Mouse (Mus musculus) embryonic facial prominence, embryonic 13.5 days (tissue): ENCODE results near the gene Sox5. TPM values are rescaled to one million over a fixed set of nuclear protein-coding genes. Genes with fewer than 3 reads are reported as not detected.

Experiments used
- ATAC-seq: fragments of 200-750 bp; cut with Nextera tagmentation; 2 replicates; pipeline ENCODE4 v1.8.0; 2017; ENCODE audit warnings: low read depth; ENCODE audit not compliant: insufficient number of reproducible peaks, insufficient read depth, low FRiP score, low TSS enrichment
- H3K27ac ChIP-seq: fragments of 300-500 bp; sonication (generic); 2 replicates; pipeline ENCODE4 v1.5.1; 2015; ENCODE audit warnings: moderate library complexity, mild to moderate bottlenecking, inconsistent platforms
- H3K27me3 ChIP-seq: fragments of 300-500 bp; sonication (generic); 2 replicates; pipeline ENCODE4 v1.6.1; 2015; ENCODE audit warnings: mild to moderate bottlenecking, inconsistent platforms
- H3K36me3 ChIP-seq: fragments of 300-500 bp; sonication (generic); 2 replicates; pipeline ENCODE4 v1.6.1; 2015; ENCODE audit warnings: mild to moderate bottlenecking, inconsistent platforms
- H3K4me1 ChIP-seq: fragments of 300-500 bp; sonication (generic); 2 replicates; pipeline ENCODE4 v1.6.1; 2015; ENCODE audit warnings: inconsistent platforms
- H3K4me2 ChIP-seq: fragments of 300-500 bp; sonication (generic); 2 replicates; pipeline ENCODE4 v1.6.1; 2015; ENCODE audit warnings: moderate library complexity, mild to moderate bottlenecking, inconsistent platforms
- H3K4me3 ChIP-seq: fragments of 300-500 bp; sonication (generic); 2 replicates; pipeline ENCODE4 v1.5.1; 2015; ENCODE audit warnings: mild to moderate bottlenecking, inconsistent platforms
- H3K9ac ChIP-seq: fragments of 300-500 bp; sonication (generic); 2 replicates; pipeline ENCODE4 v1.6.1; 2015; ENCODE audit warnings: mild to moderate bottlenecking, inconsistent platforms
- H3K9me3 ChIP-seq: fragments of 300-500 bp; sonication (generic); 2 replicates; pipeline ENCODE4 v1.6.1; 2016; ENCODE audit warnings: inconsistent platforms
- WGBS: fragments of 180-500 bp; shearing (Covaris S2); methylation state at CpG from one replicate; pipeline ENCODE4 v1.1.7; 2015; ENCODE audit warnings: mixed read lengths; 5-methylcytosine and 5-hydroxymethylcytosine counted together
- polyA plus RNA-seq: library from polyadenylated mRNA; unstranded; fragments of >200 nt; fragmentation: Nextera tagmentation; extraction: Ambion mirVana; gene quantifications from 2 replicates; pipeline ENCODE4 v1.2.1, GENCODE M21; 2015

Sox5 gene
- polyA plus RNA-seq, 1 experiment from 2014 or later, result 55.6 TPM

- Histone ChIP-seq H3K4me2 (no peak overlapping the region), H3K9ac (no peak overlapping the region), H3K36me3 (no peaks in the 10 kb centered on the region), H3K27me3 (no peaks in the 10 kb centered on the region), H3K9me3 (no peaks in the 10 kb centered on the region), H3K4me1 (peaks cover 4% of the 10 kb centered on the region; the same call in 1 of the 2 replicates), H3K4me3 (no peak overlapping the region), H3K27ac (no peak overlapping the region)
- 69% methylated on average over 9 of the region's 9 CpGs for WGBS
- ATAC-seq, result no peak
Measured at GRCm38 (mm10) chr6:144709614-144710180, 72.1 kb downstream of the Sox5 start.

DNA sequence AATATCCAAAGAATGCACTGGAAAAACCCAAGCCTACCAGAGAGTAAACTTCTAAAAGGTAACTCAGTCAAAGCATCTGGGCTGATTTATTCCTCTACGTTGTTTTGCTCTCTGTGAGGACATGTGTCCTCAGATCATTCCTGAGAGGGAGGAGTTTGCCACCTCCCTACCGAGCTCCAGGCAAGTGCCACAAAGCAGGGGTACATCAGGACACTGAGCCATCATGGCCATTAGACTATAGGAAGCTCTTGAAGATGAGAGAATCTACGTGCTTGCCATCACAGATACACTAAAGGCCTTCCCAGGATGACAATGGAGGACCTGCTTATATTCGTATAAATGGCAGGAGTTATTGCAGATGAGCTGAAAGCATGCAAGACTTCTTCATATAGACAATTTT, 73.4 kb downstream of the Sox5 start:
- 72% methylated on average over 4 of the region's 4 CpGs for WGBS
- Histone ChIP-seq H3K4me3 (no peak overlapping the region), H3K36me3 (no peaks in the 10 kb centered on the region), H3K4me2 (no peak overlapping the region), H3K9me3 (no peaks in the 10 kb centered on the region), H3K27ac (no peak overlapping the region), H3K27me3 (no peaks in the 10 kb centered on the region), H3K9ac (no peak overlapping the region), H3K4me1 (peaks cover 4% of the 10 kb centered on the region; the same call in 1 of the 2 replicates)
- no peak for ATAC-seq

DNA sequence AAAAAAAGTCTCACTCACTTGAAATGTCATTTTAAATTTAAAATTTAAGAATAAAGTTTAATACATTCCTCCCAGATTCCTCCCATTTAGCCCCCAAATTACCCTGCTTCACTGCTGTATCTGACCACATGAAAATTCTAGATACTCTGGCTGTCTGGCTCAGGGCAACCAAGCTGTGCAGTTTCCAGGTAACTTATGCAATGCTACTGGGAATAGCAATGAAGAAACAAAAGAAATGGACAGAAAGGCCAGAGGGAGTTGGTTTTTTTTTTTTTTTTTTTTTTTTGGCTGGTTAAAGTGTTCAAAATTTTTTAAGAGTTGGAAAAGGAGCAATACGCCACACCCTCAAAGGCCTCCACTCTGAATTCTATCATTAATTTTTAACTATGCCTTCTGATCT, 73.8 kb downstream of the Sox5 start:
- ATAC-seq, result no peak
- H3K9ac ChIP-seq, result no peak overlapping the region
- 94% methylated on average over 1 of the region's 1 CpGs for WGBS
- H3K27me3 ChIP-seq, result no peaks in the 10 kb centered on the region
- no peak overlapping the region for H3K27ac ChIP-seq
- no peaks in the 10 kb centered on the region for H3K36me3 ChIP-seq
- no peak overlapping the region for H3K4me2 ChIP-seq
- H3K9me3 ChIP-seq, result no peaks in the 10 kb centered on the region
- peaks cover 4% of the 10 kb centered on the region; the same call in 1 of the 2 replicates for H3K4me1 ChIP-seq
- no peak overlapping the region for H3K4me3 ChIP-seq

- no peaks in the 10 kb centered on the region for H3K27me3 ChIP-seq
- H3K27ac ChIP-seq, result no peak overlapping the region
- no peak overlapping the region for H3K9ac ChIP-seq
- no peaks in the 10 kb centered on the region for H3K9me3 ChIP-seq
- H3K4me2 ChIP-seq, result no peak overlapping the region
- no peaks in the 10 kb centered on the region for H3K36me3 ChIP-seq
- WGBS, result 88% methylated on average over 5 of the region's 5 CpGs
- ATAC-seq, result no peak
- no peak overlapping the region for H3K4me3 ChIP-seq
- no peaks in the 10 kb centered on the region for H3K4me1 ChIP-seq
Measured at GRCm38 (mm10) chr6:144704962-144705361, 76.8 kb downstream of the Sox5 start.

- no peaks in the 10 kb centered on the region for H3K36me3 ChIP-seq
- H3K4me1 ChIP-seq, result no peaks in the 10 kb centered on the region
- no peaks in the 10 kb centered on the region for H3K9me3 ChIP-seq
- H3K9ac ChIP-seq, result no peak overlapping the region
- 82% methylated on average over 4 of the region's 4 CpGs for WGBS
- H3K4me3 ChIP-seq, result no peak overlapping the region
- H3K4me2 ChIP-seq, result no peak overlapping the region
- no peaks in the 10 kb centered on the region for H3K27me3 ChIP-seq
- H3K27ac ChIP-seq, result no peak overlapping the region
- ATAC-seq, result no peak
Measured at GRCm38 (mm10) chr6:144695660-144696059, 86.1 kb downstream of the Sox5 start.

GRCm38 (mm10) chr6:144693211-144693899, 88.4 kb downstream of the Sox5 start:
- H3K36me3 ChIP-seq, result no peaks in the 10 kb centered on the region
- H3K9ac ChIP-seq, result no peak overlapping the region
- no peaks in the 10 kb centered on the region for H3K9me3 ChIP-seq
- no peak overlapping the region for H3K4me2 ChIP-seq
- H3K27ac ChIP-seq, result no peak overlapping the region
- ATAC-seq, result no peak
- H3K4me1 ChIP-seq, result no peaks in the 10 kb centered on the region
- WGBS, result 84% methylated on average over 7 of the region's 7 CpGs
- no peak overlapping the region for H3K4me3 ChIP-seq
- H3K27me3 ChIP-seq, result no peaks in the 10 kb centered on the region

DNA sequence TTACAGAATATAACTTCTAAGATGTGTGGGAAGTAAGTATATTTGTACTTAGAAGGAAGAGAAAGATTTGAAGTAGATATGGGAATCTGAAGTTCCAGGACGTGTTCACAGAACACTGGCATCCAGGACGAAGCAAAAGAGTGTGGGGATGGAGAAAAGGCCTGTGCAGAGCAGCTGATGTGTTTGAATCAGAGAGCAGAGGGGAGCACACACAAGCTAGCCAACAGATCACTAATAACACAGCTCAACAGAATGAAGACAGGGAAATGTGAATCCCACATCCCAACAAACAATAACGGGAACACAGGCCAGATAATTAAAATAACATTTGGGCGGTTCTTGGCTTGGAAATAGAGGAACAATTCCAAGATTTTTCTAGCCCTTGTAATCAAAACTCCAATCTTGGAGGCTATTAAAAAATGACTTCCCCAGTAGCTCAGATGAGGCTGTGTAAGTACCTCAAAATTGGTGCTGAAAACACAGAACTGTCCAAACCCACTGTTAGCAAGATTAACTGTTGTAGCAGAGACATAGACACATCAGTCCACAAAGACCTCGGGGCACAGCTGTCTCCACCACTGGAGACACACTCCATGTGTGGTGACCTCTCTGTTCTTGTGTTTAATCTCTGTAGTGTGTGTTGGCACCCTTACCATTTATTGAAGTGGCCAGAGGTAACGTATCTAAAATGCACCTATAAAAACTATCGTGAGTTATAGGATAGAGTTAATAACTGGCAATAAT, 90.3 kb downstream of the Sox5 start:
- Histone ChIP-seq H3K36me3 (no peaks in the 10 kb centered on the region), H3K9me3 (no peaks in the 10 kb centered on the region), H3K27me3 (no peaks in the 10 kb centered on the region), H3K9ac (no peak overlapping the region), H3K4me2 (no peak overlapping the region), H3K4me1 (no peaks in the 10 kb centered on the region), H3K4me3 (no peak overlapping the region), H3K27ac (no peak overlapping the region)
- 76% methylated on average over 7 of the region's 7 CpGs for WGBS
- ATAC-seq, result no peak

GRCm38 (mm10) chr6:144689076-144689475, 92.7 kb downstream of the Sox5 start:
- no peaks in the 10 kb centered on the region for H3K36me3 ChIP-seq
- WGBS, result 83% methylated on average over 3 of the region's 3 CpGs
- H3K27me3 ChIP-seq, result no peaks in the 10 kb centered on the region
- H3K4me3 ChIP-seq, result no peak overlapping the region
- H3K27ac ChIP-seq, result no peak overlapping the region
- ATAC-seq, result no peak
- H3K9me3 ChIP-seq, result no peaks in the 10 kb centered on the region
- no peaks in the 10 kb centered on the region for H3K4me1 ChIP-seq
- no peak overlapping the region for H3K9ac ChIP-seq
- H3K4me2 ChIP-seq, result no peak overlapping the region

DNA sequence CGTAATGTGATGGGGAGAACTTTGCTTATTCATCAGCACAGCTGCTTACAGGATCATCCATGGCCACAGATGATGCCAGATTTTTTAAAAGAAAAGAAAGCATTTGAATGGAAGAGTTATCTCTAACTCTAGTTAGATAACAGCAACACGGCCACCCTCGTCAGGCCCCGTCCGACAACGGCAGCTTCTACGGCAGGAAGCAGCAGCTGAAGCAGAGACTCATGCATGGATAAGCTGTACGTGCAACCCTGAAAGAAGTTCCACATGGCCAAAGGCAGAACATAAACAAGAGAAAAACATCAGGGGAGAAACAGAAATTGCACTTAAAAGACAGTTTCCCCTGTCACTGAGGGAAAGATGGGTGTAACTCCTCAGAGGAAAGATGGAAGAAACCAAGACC, 94.1 kb downstream of the Sox5 start:
- no peak overlapping the region for H3K9ac ChIP-seq
- no peak for ATAC-seq
- 74% methylated on average over 8 of the region's 8 CpGs for WGBS

GRCm38 (mm10) chr6:144681045-144681789, 100.6 kb downstream of the Sox5 start:
- no peak overlapping the region for H3K4me2 ChIP-seq
- no peak overlapping the region for H3K9ac ChIP-seq
- no peaks in the 10 kb centered on the region for H3K27me3 ChIP-seq
- no peaks in the 10 kb centered on the region for H3K9me3 ChIP-seq
- WGBS, result 50% methylated on average over 12 of the region's 12 CpGs
- H3K4me3 ChIP-seq, result no peak overlapping the region
- H3K27ac ChIP-seq, result no peak overlapping the region
- no peaks in the 10 kb centered on the region for H3K4me1 ChIP-seq
- no peaks in the 10 kb centered on the region for H3K36me3 ChIP-seq
- no peak for ATAC-seq

More for the DNA sequence above, 94.1 kb downstream of the Sox5 start:
- H3K4me3 ChIP-seq, result no peak overlapping the region
- H3K4me1 ChIP-seq, result no peaks in the 10 kb centered on the region
- no peaks in the 10 kb centered on the region for H3K9me3 ChIP-seq
- no peaks in the 10 kb centered on the region for H3K36me3 ChIP-seq
- H3K27ac ChIP-seq, result no peak overlapping the region
- no peak overlapping the region for H3K4me2 ChIP-seq
- H3K27me3 ChIP-seq, result no peaks in the 10 kb centered on the region

DNA sequence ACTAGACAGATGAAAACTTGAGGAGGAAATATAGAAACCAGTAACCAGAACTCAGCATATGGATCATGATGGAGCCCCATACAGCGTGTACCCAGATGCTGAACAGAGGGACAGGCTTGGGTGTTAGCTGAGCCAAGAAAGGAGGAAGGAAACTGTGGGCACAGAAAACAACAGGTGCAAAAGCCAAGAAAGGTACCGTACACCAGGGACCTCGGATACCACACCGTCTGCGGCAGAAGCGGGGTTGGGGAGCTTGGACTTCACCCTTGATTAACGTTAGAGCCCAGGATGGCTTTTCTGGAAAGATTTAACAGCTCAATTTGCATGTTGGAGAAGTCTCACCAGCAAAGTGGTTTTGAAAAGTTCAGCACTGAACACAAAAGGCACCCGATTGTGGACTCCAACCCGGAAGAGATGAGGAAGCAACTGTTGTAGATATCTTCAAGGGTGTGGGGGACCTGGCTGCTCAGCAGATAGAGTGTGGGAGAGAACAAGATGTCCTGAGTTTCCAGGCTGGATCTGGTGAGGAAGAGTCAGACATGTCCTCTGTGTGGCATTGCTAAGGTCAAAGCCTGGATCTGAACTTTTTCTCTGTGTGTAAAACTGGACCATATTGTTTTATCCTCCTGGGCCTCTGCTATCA, 104.2 kb downstream of the Sox5 start:
- no peak for ATAC-seq
- H3K27me3 ChIP-seq, result no peaks in the 10 kb centered on the region

More for the DNA sequence above, 104.2 kb downstream of the Sox5 start:
- Histone ChIP-seq H3K4me1 (0 out of 2 replicates have a peak, but pooled peaks cover 3% of the 10 kb centered on the region), H3K4me3 (no peak overlapping the region), H3K4me2 (no peak overlapping the region), H3K9me3 (no peaks in the 10 kb centered on the region), H3K9ac (no peak overlapping the region), H3K27ac (no peak overlapping the region), H3K36me3 (no peaks in the 10 kb centered on the region)
- 92% methylated on average over 9 of the region's 9 CpGs for WGBS
